Mouse (Mus musculus) ovary, postnatal 36 days (tissue): ENCODE measurements around the gene Eml4.

ENCODE experiments used
- DNase-seq: peaks from one replicate; pipeline ENCODE4 v3.0.0; 2022; ENCODE audit warnings: low spot score, mixed read lengths

Gene Eml4

DNA sequence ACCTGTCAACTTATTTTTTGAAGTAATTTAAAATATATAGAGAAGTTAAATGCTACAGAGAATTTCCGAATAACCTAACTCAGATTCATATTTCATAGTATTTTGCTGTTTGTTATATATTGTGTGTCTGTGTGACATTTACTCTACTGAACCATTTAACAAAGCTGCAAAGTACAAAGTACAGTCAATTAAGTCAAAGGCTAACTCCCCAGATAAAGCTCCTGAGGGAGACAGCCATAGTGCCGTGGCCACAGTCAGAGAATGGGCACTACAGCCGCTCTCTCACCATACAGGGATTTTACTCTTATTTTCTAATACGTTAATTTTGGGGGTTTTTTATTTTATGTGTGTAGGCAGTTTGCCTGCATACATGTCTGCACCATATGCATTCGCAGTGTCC is 32.0 kb downstream of the Eml4 start:
- DNase-seq: no peak

DNA sequence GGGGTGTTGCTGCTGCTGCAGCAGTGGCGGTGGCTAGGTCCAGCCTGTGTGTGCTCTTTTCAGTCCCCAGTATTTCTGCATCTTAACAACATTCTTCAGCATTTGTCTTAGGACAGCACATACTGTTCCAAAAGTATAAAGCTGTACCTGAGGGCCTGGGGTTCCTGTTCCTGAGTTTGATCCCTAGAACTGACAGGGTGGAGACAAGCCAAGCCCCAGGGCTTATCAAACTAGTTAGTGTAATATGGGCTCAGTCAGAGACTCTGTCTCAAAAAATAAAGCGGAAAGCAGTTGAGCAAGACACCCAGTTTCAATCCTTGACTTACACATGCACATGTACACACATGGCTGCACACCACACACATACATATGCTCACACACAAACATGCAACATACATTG is 34.2 kb downstream of the Eml4 start:
- DNase-seq: no peak

DNA sequence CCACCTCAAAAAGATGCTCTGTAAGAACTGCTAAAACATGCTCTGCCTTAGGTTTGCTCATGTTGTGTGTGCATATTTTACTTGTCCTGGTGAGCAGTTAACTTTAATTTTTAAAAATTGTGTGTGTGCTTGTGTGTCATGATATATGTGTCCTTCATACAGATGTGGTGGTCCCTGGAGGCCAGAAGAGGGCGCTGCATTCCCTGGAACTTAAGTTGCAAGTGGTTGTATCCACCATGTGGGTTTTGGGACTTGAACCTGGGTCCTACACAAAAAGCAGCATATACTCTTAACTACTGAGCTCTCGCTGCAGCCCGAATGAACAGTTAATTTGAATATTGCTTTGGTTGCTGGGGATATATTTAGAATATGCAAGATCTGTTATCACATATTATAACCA is 36.4 kb downstream of the Eml4 start:
- DNase-seq: no peak

DNA sequence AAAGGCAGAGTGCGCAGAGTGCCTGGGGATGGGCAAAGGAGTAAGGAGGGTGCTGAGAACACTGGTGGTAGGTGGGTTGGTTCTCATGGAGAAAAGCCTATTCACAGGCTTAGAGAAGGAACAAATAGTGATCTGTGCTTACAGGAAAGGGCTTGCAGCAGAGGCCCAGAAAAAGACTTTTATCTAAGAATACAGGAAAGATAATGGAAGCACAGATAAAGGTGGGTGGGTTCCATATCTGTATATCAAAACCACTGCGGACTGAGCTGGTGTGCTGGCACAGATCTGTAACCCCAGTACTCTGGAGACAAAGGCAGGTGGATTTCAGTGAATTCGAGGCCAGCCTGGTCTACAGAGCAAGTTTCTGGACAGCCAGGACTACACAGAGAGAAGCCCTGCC is 43.3 kb downstream of the Eml4 start:
- DNase-seq: no peak

DNA sequence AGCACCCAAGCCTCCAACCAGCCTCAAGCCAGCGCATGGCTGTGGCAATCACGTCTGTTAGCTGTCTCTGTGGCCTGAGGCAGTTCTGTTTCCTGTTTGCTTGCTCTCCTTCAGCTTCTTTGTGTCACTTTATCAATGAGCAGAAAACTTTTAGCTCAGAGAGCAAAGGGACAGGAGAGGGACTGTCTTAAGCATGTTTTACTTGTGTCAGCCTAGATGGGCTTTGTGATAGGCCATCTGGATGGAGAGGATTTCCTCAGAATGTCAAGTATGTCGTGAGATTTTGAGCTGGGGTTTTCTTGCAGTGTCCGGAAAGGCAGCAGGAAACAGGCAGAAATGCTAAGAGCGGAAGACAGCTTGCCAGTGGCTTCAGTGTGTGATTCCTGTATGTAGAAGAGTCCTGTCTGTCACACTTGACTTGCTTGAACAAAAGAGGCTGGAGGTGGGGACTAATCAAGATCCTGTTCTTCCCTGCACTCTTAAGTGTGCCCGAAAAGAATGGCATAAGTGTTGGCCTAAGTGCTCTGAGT is 46.9 kb downstream of the Eml4 start:
- DNase-seq: no peak

DNA sequence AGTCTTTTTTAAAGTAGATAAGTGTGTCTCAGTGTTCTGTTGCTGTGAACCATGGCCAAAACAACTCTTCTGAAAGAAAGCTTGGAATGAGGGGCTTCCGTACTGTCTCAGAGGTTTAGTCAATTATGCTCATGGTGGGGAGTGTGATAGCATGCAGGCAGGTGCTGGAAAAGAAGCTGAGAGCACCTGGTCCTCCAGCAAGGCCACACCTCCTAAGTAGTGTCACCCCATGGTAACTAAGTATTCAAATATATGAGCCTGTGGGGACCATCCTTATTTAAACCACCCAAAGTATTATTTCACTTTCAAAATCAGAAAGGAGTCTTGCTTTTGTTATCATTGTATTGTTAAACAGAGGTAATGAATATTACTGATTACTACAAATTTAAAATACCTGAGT is 48.0 kb downstream of the Eml4 start:
- no peak for DNase-seq

DNA sequence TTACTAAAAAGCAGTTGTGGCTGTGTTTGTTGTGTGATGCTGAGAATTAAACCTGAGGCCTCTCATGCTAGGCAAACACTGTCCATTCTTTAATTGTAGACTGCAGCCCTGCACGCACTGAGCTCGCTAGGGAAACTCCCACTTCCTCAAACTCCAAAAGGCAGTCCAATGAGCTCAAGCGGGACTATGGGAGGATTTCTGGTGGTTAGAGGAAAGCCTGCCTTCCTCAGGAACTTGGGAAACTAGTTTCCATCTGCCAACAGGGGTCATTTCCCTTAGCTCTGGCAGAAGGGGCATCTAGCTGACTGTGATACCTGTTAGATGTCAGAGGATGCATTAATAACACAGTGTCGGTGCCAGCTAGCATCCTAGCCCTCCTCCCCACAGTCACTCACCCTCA is 79.9 kb downstream of the Eml4 start:
- DNase-seq: no peak

DNA sequence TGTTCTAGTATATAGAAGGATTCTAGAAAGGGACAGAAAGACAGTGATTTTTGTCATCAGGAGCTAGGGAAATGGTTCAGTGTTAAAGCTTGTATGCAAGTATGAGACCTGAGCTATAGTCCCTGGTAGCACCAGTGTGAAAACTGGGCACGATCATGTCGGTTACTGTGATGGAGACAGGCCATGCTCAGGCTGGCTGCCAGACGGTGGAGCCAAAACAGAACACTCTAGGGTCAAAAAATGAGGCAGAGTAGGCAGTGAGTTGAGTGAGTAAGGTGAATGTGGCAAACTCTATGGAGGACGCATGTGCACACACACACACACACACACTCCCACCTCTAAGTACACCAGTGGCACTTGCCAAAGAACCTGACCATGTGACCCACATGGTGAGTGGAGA is 92.7 kb downstream of the Eml4 start:
- no peak for DNase-seq

DNA sequence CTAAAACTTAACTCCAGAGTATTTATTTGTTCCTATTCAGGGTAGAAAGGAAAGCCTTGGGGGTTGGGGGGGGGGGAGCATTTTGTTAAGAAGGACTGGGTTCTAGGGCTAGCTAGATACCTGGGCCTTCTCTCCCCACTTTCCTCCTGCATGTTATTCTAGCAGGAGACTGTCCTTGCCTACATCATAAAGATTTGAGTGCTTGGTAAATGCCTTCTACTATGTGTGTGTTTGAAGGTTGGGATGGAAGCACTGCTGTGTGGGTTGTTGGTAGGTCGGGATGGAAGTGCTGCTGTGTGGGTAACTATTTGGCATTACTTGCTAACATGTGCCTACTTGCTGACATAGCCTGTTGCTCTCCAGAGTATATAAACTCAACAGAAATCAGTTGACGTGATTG is 98.9 kb downstream of the Eml4 start:
- DNase-seq: no peak

DNA sequence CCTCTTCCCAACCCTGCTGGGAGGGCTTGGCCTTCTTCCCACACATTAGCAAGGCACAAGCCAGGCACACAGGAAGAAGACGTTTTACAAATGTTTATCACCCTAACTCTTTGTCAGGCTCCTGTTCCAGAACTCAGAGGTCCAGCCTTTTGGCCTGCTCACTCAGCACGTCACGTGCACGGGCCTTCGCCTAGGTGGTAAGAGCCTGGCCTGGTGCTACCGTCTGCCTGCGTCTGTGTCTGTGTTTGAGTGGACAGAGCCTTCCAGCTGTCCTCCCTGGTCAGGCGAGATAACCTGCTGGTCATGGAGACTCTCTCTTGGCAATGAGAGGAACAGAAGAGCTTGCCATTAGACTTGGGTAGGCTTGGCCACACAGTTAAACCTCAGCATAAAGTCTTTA is 100.6 kb downstream of the Eml4 start:
- DNase-seq: no peak

DNA sequence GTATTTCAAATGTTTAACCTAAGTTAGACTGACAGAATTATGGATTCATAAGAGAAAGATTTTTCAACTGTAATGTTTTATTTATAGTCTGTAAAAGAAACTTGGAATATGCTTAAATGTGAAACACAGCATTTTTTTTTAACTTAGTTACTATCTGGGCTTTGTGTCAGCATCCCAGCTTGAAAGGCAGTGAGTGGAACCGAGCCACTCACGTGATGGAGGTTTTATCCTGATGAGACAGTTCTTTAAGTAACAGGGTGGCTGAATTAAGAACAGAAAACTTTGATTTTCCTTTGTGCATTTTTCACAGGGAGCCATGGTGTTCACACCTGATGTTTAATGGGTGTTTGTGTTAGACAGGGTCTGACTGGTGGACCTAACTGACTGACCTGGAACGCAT is 101.1 kb downstream of the Eml4 start:
- DNase-seq: no peak

DNA sequence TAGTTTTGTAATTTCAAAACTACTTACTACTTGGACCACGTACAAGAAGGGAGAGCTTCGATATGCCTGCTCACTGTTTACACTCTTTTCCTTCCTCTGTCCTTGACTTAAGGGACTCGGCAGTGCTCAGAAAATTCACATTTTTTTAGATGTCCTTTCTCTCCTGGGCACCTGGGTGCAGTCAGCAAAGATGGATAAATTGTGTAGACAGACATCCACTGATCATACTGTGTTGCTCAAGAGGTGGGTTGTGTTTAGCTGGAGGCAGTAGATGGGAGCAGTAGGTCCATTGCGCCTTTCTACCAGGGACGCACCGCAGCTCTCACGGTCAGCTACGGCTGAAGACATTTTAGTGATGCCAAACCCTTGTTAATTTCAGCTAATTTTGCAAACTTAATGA is 101.7 kb downstream of the Eml4 start:
- DNase-seq: no peak

DNA sequence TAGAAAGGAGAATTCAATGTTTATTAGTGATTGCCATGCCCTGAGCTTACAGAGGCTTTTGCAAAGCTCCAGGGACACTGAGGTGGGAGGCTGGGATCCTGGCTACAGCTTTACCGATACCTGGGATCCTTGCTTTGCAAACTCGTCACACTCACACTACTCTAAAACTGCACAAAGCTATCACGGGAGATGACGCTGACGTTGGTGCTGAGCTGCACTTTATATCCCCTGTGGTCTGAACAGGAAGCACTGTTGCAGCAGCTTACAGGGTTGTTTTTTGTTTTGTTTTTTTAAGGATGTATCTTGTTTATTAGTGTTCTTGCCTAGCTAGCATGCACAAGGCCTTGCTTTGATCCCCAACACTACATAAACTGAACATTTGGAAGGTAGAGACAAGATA is 102.9 kb downstream of the Eml4 start:
- no peak for DNase-seq

DNA sequence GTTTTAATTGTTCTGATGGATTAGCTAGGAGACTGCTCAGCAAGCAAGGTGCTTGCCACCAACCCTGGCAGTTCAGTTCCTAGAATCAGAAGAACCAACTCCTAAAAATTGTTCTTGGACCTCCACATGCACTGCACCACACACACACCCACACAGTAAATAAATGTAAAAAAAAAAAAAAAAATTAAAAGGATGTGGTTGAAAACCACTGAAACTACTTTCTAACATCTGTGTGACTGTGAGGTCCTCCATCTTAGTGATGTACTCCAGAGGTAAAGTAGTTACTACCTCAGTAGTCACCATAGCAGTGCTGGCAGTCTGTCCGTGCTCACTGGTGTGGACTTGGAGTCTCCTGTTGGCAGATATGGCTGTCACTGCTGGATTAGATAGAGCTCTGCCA is 106.5 kb downstream of the Eml4 start:
- no peak for DNase-seq

DNA sequence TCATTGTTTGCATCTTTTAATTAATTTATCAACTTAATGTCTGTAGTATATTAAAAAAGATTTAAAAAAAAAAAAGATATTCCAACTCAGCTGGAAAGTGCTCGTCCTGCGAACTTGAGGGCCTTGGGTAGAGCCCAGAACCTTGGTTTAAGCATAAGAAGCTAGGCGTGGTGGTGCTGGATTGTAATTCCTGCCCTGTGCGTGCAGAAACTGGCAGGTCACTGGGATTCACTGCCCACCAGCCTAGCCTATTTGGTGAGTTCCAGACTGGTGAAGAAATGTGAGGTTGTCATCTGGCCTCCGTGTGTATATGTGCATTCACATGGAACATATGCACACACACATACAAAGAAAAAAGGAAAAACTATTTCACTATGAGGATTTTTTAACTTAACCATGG is 115.2 kb downstream of the Eml4 start:
- DNase-seq: no peak

DNA sequence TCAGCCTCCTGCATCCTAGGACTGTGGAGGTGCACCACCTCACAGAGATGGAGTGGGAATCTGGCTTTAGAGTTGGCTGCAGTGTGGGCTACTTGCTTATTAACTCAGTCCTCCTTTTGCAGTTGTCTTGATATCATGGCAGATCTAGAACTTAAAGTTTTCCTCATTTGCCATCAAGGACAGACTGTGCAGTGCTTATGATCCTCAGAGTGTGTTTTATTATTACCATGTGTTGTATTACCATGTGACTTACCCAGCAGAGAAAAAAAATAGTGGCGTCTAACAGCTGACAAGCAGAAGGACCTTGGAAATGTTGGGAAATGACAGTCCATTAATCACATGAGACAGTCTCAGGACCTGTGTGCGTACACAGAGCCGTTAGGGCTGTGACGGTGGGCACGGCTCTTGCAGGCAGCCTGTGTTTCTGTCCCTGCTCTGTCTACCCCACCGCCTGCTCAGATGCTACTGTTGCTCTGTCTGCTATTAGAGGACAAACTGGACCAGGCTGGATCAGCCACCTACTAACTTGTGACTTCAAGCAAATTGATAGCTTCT is 116.0 kb downstream of the Eml4 start:
- DNase-seq: no peak

DNA sequence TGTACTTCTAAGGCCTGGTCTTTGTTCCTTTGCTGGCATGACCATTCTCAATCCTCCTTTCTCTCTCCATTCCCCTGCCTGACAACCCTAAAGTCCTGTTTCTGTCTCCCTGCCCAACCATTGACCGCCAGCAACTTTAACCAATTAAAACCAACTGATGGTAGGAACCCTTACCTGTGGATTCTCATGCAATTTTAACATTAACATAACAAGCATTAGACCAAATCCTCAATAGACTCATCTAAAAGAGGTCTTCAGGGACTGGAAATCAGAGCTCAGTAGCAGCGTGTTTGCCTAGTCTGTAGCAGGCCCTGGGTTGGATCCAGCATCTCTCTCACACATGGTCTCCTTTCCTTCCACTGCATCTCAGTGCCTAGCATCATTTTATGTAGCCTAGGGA is 118.9 kb downstream of the Eml4 start:
- no peak for DNase-seq

DNA sequence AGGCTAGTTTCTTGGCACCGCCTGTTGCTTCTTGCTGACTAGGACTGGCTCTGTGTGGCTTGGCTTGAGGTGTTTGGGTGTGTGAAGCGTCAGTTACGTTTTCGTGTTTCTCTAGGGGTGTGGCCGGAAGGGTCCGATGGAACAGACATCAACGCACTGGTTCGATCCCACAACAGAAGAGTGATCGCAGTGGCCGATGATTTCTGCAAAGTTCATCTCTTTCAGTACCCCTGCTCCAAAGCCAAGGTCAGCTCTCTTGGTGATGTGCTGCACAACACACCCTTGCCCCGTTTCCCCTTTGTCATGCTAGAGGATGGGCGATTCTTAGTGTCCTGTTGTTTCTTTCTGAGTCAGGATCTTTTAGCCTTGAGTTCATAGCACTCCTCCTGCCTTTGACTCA is 126.4 kb downstream of the Eml4 start:
- DNase-seq: no peak

DNA sequence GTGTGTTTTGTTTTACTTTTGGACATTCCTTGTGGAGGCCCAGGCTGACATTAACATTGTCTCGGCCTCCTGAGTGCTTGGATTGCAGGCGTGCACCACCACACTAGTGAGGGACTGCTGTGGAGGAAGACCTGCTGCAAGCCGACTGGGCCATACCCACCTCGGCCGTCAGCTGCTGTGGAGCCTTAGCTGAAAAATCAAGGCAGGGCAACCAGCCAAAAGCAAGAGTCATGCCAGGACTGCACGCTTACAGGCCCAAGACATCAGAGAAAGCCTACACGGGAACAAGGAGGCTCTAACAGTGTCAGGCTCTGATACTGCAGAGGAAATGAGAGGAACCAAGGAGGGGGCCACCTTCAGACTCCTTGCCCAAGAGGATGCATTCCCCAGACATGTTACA is 130.8 kb downstream of the Eml4 start:
- no peak for DNase-seq

DNA sequence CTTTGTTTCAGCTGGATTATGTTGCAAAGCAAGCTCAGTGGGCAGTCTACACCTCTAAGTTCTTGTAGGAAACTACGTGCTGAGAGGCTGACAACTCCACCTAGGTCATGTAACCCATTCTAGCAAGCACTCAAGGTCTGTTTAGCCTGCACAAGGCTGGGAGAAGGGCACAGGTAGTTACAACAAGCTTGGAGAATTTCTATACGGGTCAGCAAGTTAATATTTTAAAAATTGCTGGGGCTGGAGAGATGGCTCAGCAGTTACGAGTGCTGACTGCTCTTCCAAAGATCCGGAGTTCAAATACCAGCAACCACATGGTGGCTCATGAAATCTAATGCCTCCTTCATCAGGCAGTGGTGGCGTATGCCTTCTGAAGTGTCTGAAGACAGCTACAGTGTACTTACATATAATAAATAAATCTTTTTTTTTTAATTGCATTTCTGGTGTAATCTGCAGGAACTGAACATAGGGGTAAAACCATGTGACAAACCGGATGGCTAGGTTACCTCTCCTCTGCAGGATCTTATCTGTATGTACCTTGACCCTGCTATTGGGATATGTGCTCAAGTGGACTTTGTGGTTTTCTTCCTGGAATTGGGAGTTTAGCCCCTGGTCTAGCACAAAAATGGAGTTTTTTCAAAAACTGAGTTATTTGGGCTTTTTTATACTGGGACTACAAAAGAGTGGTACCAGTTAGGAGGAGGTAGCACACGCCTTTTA is 132.2 kb downstream of the Eml4 start:
- DNase-seq: no peak

DNA sequence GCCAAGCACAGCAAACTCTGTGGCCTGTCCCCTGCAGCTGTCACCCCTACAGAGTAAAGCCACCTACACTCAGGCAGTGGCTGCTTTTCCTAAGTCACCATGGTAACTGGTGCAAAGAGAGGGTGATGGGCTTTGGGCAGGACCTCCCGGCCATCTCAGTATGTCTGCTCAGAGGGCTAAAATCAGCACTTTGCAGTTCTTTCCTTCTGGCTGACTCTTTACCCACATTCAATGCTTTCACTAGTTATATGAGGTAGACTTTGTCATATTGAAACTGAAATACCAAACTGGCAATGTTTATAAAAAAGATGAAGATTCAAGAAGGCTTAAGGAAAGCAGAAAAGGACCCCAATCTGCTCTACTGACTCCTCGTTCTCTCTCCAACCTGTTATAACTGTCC is 133.1 kb downstream of the Eml4 start:
- DNase-seq: no peak

DNA sequence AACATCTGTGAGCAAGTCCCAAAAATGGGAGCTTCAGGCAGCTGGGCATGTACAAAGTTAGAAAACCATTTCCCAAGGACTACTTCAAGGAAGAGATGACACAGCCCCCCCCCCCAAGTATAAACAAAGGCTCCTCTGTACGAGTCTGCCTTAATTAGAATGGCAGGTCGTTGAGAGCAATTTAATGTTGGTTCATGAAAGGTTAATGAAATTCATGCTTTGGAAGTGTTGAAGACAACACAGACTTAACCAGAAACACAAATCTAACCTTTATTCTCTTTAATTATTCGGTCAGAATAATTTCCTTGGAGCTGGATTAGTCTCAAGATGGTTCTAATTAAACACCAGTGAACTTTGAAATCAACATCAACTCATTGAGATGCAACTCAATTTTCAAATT is 137.0 kb downstream of the Eml4 start:
- no peak for DNase-seq

DNA sequence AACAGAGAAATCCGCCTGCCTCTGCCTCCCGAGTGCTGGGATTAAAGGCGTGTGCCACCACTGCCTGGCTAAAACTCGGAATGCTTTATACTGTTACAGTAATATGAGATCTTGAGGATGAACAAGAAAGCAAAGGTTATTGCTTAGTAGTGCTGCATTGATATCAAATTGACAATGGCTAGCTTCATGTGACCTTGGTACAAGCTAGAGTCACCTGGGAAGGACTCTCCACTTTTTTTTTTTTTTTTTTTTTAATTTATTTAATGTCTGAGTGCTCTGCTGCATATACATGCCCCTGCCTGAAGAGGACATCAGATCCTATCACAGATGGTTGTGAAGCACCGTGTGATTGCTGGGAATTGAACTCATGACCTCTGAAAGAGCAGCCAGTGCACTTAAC is 148.2 kb downstream of the Eml4 start:
- no peak for DNase-seq

DNA sequence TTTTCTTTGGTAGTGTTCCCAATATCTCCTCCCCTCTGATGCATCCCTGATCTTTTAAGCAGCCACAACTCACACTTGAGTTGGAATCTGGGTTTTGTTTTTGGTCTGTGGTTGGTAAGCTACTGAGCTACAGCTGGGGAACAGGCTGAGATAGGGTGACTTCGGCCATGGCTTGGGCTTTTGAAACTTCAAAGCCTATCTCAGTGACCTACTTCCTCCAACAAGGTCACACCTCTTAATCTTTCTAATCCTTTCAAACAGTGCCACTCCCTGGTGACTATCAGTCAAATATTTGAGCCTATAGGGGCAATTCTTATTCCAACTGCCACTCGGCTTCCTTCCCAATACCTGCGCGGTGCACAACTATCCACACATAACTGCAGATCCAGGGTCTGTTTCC is 149.0 kb downstream of the Eml4 start:
- no peak for DNase-seq
